Mouse (Mus musculus): Measurements from ENCODE around the gene Ccdc181.

Ccdc181 gene

GRCm38 (mm10) chr1:164327764-164328163 is 52.4 kb downstream of the Ccdc181 start:
- no peak for DNase-seq (ENCODE audit: low read depth in 1 of 2, low spot score in 2 of 2)

DNA sequence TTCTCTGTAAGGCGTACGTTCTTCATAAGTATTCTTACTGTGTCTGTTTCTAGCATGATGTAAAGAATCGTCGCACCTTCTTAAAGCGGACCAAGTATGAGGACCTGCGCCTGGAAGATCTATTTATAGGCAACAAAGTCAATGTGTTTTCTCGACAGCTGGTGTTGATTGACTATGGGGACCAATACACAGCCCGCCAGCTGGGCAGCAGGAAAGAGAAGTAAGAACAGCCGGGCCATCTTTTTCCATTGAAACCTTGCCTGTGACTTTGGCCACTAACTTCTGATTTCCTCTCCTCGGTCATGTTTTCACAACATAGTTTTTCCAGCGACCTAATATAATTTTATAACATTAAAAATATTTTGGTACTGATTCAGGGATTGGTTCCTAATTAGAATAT is 57.2 kb downstream of the Ccdc181 start:
- DNase-seq (ENCODE audit: low read depth in 1 of 2, low spot score in 2 of 2): no peak

GRCm38 (mm10) chr1:164335435-164335834 is 60.0 kb downstream of the Ccdc181 start:
- DNase-seq (ENCODE audit: low read depth in 1 of 2, low spot score in 2 of 2): no peak

- no peak for DNase-seq (ENCODE audit: low read depth in 1 of 2, low spot score in 2 of 2)
Observed at GRCm38 (mm10) chr1:164335846-164336245, 60.5 kb downstream of the Ccdc181 start.

Measured in monocyte, adult 2 months (primary cell).